Mouse (Mus musculus) erythroblast, embryonic 14.5 days (primary cell): ENCODE results near the gene Cdc37l1.

ENCODE experiments used
- GATA1 ChIP-seq: IDR thresholded peaks from 2 replicates; pipeline ENCODE4 v1.6.1; 2012; ENCODE audit warnings: low read length, inconsistent platforms, mixed read lengths
- TAL1 ChIP-seq: IDR thresholded peaks from 3 replicates; pipeline ENCODE4 v1.6.1; 2012; ENCODE audit warnings: low read length, inconsistent platforms, mixed read lengths

DNA sequence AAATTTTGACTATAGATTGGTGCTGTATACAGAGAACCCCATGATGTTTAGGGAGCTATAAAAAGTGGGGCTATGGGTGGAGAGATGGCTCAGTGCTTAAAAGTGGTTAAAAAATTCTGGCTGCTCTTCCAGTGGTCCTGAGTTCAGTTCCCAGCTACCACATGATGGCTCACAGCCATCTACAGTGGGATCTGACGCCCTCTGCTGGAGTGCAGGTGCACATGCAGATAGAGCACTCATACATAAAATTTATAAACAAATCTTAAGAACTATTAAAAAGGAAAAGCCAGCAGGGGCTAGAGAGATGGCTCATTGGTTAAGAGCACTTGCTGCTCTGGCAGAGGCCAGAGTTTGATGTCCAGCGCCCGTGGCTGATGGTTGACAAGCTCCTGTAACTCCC, 29.5 kb downstream of the Cdc37l1 start:
- TF ChIP-seq TAL1 (no peak), GATA1 (no peak)
